Mouse (Mus musculus): ENCODE data around the gene Rbbp4.
"Not testable (repeated sequence)": the region's sequence is repeated elsewhere in the genome, so short reads cannot be mapped to it uniquely, and the experiment has no call there.

Gene Rbbp4

GRCm38 (mm10) chr4:129335216-129336074 is at the start of gene Rbbp4, which contains the start of gene Zbtb8os:
TSS of gene Rbbp4 (minus strand) at chr4:129335370.
TSS of gene Zbtb8os (plus strand) at chr4:129335695.
- peak; percentile 93 for DNase-seq (ENCODE audit: low spot score)

- no peak for DNase-seq (ENCODE audit: low spot score)
These were observed 49.3 kb upstream of the Rbbp4 start for GRCm38 (mm10) chr4:129384440-129384839.

GRCm38 (mm10) chr4:129383586-129383985 is 48.4 kb upstream of the Rbbp4 start:
- DNase-seq (ENCODE audit: low spot score): no peak

- DNase-seq (ENCODE audit: low spot score): no peak
These were observed 47.3 kb upstream of the Rbbp4 start for GRCm38 (mm10) chr4:129382488-129382887.

GRCm38 (mm10) chr4:129382029-129382428 is 46.9 kb upstream of the Rbbp4 start:
- DNase-seq (ENCODE audit: low spot score): no peak

- no peak for DNase-seq (ENCODE audit: low spot score)
These were observed 46.0 kb upstream of the Rbbp4 start for GRCm38 (mm10) chr4:129381148-129381547.

GRCm38 (mm10) chr4:129379805-129380204 is 44.6 kb upstream of the Rbbp4 start:
- no peak for DNase-seq (ENCODE audit: low spot score)

GRCm38 (mm10) chr4:129377601-129378390 is 42.6 kb upstream of the Rbbp4 start, which contains the start of gene Zbtb8a:
TSS of gene Zbtb8a (minus strand) at chr4:129378116.
- DNase-seq (ENCODE audit: low spot score): peak; percentile 2

- no peak for DNase-seq (ENCODE audit: low spot score)
These were observed 41.9 kb upstream of the Rbbp4 start for GRCm38 (mm10) chr4:129376961-129377545.

- DNase-seq (ENCODE audit: low spot score): no peak
These were observed 40.7 kb upstream of the Rbbp4 start for GRCm38 (mm10) chr4:129375821-129376220.

GRCm38 (mm10) chr4:129375000-129375399 is 39.8 kb upstream of the Rbbp4 start:
- DNase-seq (ENCODE audit: low spot score): no peak

GRCm38 (mm10) chr4:129374219-129374755 is 39.1 kb upstream of the Rbbp4 start:
- no peak for DNase-seq (ENCODE audit: low spot score)

- DNase-seq (ENCODE audit: low spot score): no peak
These were observed 38.2 kb upstream of the Rbbp4 start for GRCm38 (mm10) chr4:129373202-129373976.

GRCm38 (mm10) chr4:129371391-129371790 is 36.2 kb upstream of the Rbbp4 start:
- no peak for DNase-seq (ENCODE audit: low spot score)

GRCm38 (mm10) chr4:129365224-129365623 is 30.1 kb upstream of the Rbbp4 start:
- no peak for DNase-seq (ENCODE audit: low spot score)

GRCm38 (mm10) chr4:129364379-129364778 is 29.2 kb upstream of the Rbbp4 start:
- no peak for DNase-seq (ENCODE audit: low spot score)

GRCm38 (mm10) chr4:129363463-129363862 is 28.3 kb upstream of the Rbbp4 start:
- no peak for DNase-seq (ENCODE audit: low spot score)

GRCm38 (mm10) chr4:129362771-129363170 is 27.6 kb upstream of the Rbbp4 start:
- no peak for DNase-seq (ENCODE audit: low spot score)

- not testable (repeated sequence) for DNase-seq (ENCODE audit: low spot score)
These were observed 27.1 kb upstream of the Rbbp4 start for GRCm38 (mm10) chr4:129362238-129362637.

GRCm38 (mm10) chr4:129357613-129358163 is 22.5 kb upstream of the Rbbp4 start:
- DNase-seq (ENCODE audit: low spot score): no peak

GRCm38 (mm10) chr4:129354236-129354635 is 19.1 kb upstream of the Rbbp4 start:
- DNase-seq (ENCODE audit: low spot score): no peak
